Mouse (Mus musculus): ENCODE measurements around the gene Cpne7. TPM values are rescaled to one million over a fixed set of nuclear protein-coding genes. Genes with fewer than 3 reads are reported as not detected.

Cpne7 gene
- polyA plus RNA-seq, 1 experiment from 2014 or later, result 0.06 TPM

DNA sequence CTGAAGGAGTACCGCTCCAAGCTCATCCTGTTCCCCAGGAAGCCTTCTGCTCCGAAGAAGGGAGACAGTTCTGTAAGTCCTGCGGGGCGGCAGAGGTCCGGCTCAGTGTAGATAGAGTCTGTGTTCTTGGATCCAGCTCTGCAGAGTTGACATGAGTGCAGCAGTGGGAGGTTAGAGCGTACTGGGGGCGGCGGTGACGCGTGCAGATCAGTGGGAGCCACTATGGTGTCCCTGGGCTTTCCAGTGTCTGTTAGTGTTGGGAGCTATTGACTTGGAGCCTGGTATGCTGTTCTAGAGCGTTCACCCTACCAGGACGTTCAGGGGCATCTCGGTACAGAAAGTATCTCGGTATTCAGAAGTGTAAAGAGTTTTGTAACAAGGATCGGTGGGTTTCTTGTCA lies 13.9 kb upstream of the Cpne7 start:
- TF ChIP-seq EP300 (IDR thresholded peaks at IDR 0.05; ENCODE audit: low read depth) (no peak), CTCF (IDR thresholded peaks at IDR 0.05; ENCODE audit: low read depth) (no peak)
- H3K27ac ChIP-seq (ENCODE audit: low read depth), result peak overlapping the region; percentile 95
- DNase-seq (no peak), ATAC-seq (no peak)
- H3K9me3 ChIP-seq (ENCODE audit: low read length), result no peaks in the 10 kb centered on the region
- H3K4me2 ChIP-seq (ENCODE audit: low read depth, low read length), result peak overlapping the region; percentile 97
- peaks cover 12% of the 10 kb centered on the region for H3K4me1 ChIP-seq (ENCODE audit: insufficient read depth)
- WGBS (ENCODE audit: insufficient replicate concordance), result 6% methylated on average over 14 of the region's 15 CpGs
- H3K4me3 ChIP-seq (ENCODE audit: low read depth, low read length), result peak overlapping the region; percentile 89
- H3K36me3 ChIP-seq (replicated peaks; ENCODE audit: insufficient read depth, low read length), result peaks cover 25% of the 10 kb centered on the region
- peak overlapping the region; percentile 98 for H3K9ac ChIP-seq (replicated peaks)
- no peaks in the 10 kb centered on the region for H3K27me3 ChIP-seq (ENCODE audit: insufficient read depth, low read length)

DNA sequence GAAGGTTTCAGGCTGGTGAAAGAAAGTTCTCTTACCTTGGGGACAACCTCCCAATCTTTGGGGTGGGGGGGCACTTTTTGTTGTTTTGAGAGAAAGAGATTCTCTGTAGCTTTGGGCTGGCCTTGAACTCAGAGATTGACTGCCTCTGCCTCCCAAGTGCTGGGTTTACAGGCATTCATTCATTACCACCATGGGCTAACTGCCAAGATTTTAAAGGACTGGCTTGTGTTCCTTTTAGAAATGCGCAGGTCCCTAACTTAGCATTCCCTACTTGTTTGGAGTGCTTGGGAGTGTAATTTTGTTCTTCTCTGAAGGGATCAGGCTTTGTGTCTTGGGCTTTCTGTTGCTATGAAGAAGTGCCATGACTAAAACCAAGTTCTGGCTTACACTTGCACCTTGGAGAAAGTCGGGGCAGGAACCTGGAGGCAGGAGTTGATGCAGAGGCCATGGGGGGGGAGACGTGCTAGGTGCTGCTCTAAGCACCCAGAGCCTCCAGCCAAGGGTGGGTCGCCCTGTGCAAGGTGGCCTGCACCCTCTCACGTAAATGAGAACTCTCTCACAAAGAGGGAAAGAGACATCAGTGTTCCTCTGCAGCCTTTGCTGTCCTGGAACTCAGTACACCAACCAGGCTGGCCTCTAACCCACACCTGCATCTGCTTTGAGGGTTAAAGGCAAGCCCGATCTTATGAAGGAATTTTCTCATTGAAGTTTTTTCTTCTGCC lies 13.0 kb upstream of the Cpne7 start:
- 72% methylated on average over 6 of the region's 6 CpGs for WGBS (ENCODE audit: insufficient replicate concordance)
- Histone ChIP-seq H3K36me3 (replicated peaks; ENCODE audit: insufficient read depth, low read length) (peaks cover 23% of the 10 kb centered on the region), H3K4me3 (ENCODE audit: low read depth, low read length) (peak overlapping the region; percentile 89), H3K27me3 (ENCODE audit: insufficient read depth, low read length) (no peaks in the 10 kb centered on the region), H3K4me2 (ENCODE audit: low read depth, low read length) (peak overlapping the region; percentile 97), H3K9ac (replicated peaks) (peak overlapping the region; percentile 98), H3K9me3 (ENCODE audit: low read length) (no peaks in the 10 kb centered on the region), H3K27ac (ENCODE audit: low read depth) (peak overlapping the region; percentile 95), H3K4me1 (ENCODE audit: insufficient read depth) (peaks cover 12% of the 10 kb centered on the region)
- ATAC-seq, result no peak
- TF ChIP-seq CTCF (IDR thresholded peaks at IDR 0.05; ENCODE audit: low read depth), result no peak
- TF ChIP-seq EP300 (IDR thresholded peaks at IDR 0.05; ENCODE audit: low read depth), result no peak
- no peak for DNase-seq

DNA sequence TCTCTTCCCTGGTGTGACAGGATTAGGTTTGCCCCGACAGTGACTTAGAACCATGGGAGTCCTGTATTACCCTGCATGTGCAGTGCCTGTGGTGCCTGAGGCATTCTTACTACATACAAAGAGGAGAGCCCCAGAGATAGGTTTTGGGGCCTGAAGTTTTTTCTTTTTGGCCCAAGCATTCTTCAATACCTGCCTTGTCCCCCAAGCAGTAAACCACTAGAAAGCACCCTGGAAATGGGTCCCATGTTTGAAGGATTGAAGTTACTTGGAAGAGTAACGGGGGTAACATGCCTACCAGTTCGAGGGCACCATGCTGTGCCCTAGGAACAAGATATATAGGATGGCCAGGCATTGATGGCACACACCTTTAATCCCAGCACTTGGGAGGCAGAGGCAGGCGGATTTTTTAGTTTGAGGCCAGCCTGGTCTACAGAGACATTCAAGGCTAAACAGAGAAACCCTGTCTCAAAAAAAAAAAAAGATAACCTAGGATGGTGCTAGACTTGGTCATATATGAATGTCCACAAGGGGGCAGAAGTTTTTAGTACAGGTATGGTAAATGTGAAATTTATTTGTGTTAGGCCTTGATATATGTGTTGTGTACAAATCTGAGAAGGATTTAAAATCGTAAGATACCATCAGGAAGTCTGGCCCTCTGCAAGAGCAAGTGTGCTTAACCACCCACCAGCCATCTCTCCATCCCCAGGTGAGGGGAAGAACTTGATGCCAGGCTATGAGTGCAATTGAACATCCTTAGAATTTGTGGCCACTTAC lies 11.4 kb upstream of the Cpne7 start:
- H3K27ac ChIP-seq (ENCODE audit: low read depth), result no peak overlapping the region
- H3K9ac ChIP-seq (replicated peaks), result no peak overlapping the region
- H3K27me3 ChIP-seq (ENCODE audit: insufficient read depth, low read length), result no peaks in the 10 kb centered on the region
- WGBS (ENCODE audit: insufficient replicate concordance), result 63% methylated on average over 5 of the region's 5 CpGs
- H3K9me3 ChIP-seq (ENCODE audit: low read length), result no peaks in the 10 kb centered on the region
- H3K4me3 ChIP-seq (ENCODE audit: low read depth, low read length), result no peak overlapping the region
- no peak for ATAC-seq
- peaks cover 12% of the 10 kb centered on the region for H3K4me1 ChIP-seq (ENCODE audit: insufficient read depth)
- peaks cover 23% of the 10 kb centered on the region for H3K36me3 ChIP-seq (replicated peaks; ENCODE audit: insufficient read depth, low read length)
- DNase-seq, result no peak
- peak; percentile 66 for TF ChIP-seq CTCF (IDR thresholded peaks at IDR 0.05; ENCODE audit: low read depth)
- no peak for TF ChIP-seq EP300 (IDR thresholded peaks at IDR 0.05; ENCODE audit: low read depth)
- no peak overlapping the region for H3K4me2 ChIP-seq (ENCODE audit: low read depth, low read length)

DNA sequence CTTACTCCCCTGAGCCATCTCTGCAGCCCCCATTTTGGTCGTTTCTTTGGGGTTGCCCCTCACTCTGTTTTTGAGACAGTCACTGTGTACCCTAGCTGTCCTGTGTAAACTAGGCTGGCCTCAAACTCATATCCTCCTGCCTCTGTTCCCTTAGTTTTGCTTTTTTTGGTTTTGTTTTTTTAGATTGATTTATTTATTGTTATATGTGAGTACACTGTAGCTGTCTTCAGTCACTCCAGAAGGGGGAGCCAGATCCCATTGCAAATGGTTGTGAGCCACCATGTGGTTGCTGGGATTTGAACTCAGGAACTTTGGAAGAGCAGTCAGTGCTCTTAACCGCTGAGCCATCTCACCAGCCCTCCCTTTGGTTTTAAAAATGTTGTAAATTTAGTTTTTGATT lies 10.6 kb upstream of the Cpne7 start:
- 39% methylated on average over 2 of the region's 2 CpGs for WGBS (ENCODE audit: insufficient replicate concordance)
- Histone ChIP-seq H3K36me3 (replicated peaks; ENCODE audit: insufficient read depth, low read length) (peaks cover 23% of the 10 kb centered on the region), H3K27me3 (ENCODE audit: insufficient read depth, low read length) (no peaks in the 10 kb centered on the region), H3K4me3 (ENCODE audit: low read depth, low read length) (no peak overlapping the region), H3K27ac (ENCODE audit: low read depth) (no peak overlapping the region), H3K4me2 (ENCODE audit: low read depth, low read length) (no peak overlapping the region), H3K4me1 (ENCODE audit: insufficient read depth) (peaks cover 11% of the 10 kb centered on the region), H3K9me3 (ENCODE audit: low read length) (no peaks in the 10 kb centered on the region), H3K9ac (replicated peaks) (no peak overlapping the region)
- DNase-seq, result no peak
- ATAC-seq, result no peak
- TF ChIP-seq CTCF (IDR thresholded peaks at IDR 0.05; ENCODE audit: low read depth), result peak; percentile 65
- no peak for TF ChIP-seq EP300 (IDR thresholded peaks at IDR 0.05; ENCODE audit: low read depth)

DNA sequence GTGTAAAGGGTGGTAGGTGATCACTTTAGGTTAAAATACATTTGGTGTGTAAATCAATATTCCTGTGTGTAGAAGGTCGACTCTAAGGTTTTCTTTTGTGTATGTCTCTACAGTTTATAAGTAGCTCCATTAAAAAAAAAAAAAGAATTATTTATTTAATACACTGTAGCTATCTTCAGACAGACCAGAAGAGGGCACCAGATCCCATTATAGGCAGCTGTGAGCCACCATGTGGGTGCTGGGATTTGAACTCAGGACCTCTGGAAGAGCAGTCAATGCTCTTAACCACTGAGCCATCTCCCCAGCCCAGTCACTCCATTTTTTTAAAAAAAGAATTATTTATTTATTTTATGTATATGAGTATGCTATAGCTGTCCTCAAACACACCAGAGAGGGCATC lies 9.2 kb upstream of the Cpne7 start:
- DNase-seq (no peak), ATAC-seq (no peak)
- no peak overlapping the region for H3K27ac ChIP-seq (ENCODE audit: low read depth)
- no peak overlapping the region for H3K9ac ChIP-seq (replicated peaks)
- H3K27me3 ChIP-seq (ENCODE audit: insufficient read depth, low read length), result no peaks in the 10 kb centered on the region
- no peak for TF ChIP-seq EP300 (IDR thresholded peaks at IDR 0.05; ENCODE audit: low read depth)
- peak; percentile 36 for TF ChIP-seq CTCF (IDR thresholded peaks at IDR 0.05; ENCODE audit: low read depth)
- no peak overlapping the region for H3K4me2 ChIP-seq (ENCODE audit: low read depth, low read length)
- no peaks in the 10 kb centered on the region for H3K9me3 ChIP-seq (ENCODE audit: low read length)
- peaks cover 23% of the 10 kb centered on the region for H3K36me3 ChIP-seq (replicated peaks; ENCODE audit: insufficient read depth, low read length)
- H3K4me1 ChIP-seq (ENCODE audit: insufficient read depth), result peaks cover 8% of the 10 kb centered on the region
- H3K4me3 ChIP-seq (ENCODE audit: low read depth, low read length), result no peak overlapping the region
- WGBS (ENCODE audit: insufficient replicate concordance), result 45% methylated on average over 1 of the region's 1 CpGs

DNA sequence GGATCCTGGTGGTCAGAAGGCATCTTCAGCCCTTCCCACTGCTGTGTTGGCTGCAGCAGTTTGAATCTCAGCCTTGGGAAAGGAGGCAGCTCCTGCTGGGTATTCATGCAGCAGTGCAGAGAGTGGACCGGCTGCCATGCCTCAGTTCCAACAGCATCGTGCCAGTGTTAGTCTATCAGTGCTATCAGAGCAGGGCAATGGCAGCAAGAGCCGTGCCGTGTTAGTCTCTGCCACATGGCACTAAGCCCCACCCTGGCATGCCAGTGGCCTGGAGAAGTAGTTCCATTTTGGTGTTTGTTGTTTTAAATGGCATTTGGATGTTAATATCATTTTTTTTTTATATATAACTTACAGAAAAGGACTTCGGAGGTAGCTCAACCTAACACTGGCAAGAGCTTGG lies 8.2 kb upstream of the Cpne7 start:
- Histone ChIP-seq H3K4me3 (ENCODE audit: low read depth, low read length) (no peak overlapping the region), H3K27me3 (ENCODE audit: insufficient read depth, low read length) (no peaks in the 10 kb centered on the region), H3K4me1 (ENCODE audit: insufficient read depth) (peaks cover 1% of the 10 kb centered on the region), H3K36me3 (replicated peaks; ENCODE audit: insufficient read depth, low read length) (peaks cover 16% of the 10 kb centered on the region), H3K9me3 (ENCODE audit: low read length) (no peaks in the 10 kb centered on the region), H3K4me2 (ENCODE audit: low read depth, low read length) (no peak overlapping the region), H3K27ac (ENCODE audit: low read depth) (no peak overlapping the region), H3K9ac (replicated peaks) (no peak overlapping the region)
- 74% methylated on average over 5 of the region's 5 CpGs for WGBS (ENCODE audit: insufficient replicate concordance)
- ATAC-seq (no peak), DNase-seq (no peak)
- TF ChIP-seq EP300 (IDR thresholded peaks at IDR 0.05; ENCODE audit: low read depth) (no peak), CTCF (IDR thresholded peaks at IDR 0.05; ENCODE audit: low read depth) (no peak)

Measured in liver, postnatal 0 days (tissue).